Mouse (Mus musculus) c-Kit-negative CD71-positive TER-119-positive erythroid progenitor cells, embryonic 14.5 days (primary cell): Measurements from ENCODE around the gene Arhgef2.
A peak's percentile ranks its signal among the peaks of the same experiment; 100 is the strongest.
"Not testable (repeated sequence)": the region's sequence is repeated elsewhere in the genome, so short reads cannot be mapped to it uniquely, and the experiment has no call there.

Experiments
- DNase-seq: peaks from one replicate; pipeline ENCODE4 v3.0.0-alpha.2; 2013; ENCODE audit warnings: low read depth, low spot score

The Arhgef2 gene

DNA sequence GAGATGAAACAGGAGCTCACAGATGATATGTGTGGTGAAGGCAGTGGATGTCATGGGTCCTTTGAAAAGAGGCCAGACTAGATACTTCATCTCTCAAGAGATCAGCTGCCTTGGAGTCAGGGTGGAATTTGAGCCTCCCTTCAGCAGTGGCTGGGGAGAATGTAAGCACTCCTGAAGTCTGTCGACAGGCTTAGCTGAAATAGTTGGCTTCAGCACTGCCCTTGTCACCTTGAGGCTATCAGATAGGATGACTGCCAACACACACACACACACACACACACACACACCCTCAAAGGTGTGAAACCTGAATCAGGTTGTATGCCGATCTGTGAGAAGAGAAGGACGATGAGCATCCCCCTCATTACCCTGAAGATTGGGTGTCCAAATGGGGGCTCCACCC is 14.7 kb upstream of the Arhgef2 start:
- no peak for DNase-seq

DNA sequence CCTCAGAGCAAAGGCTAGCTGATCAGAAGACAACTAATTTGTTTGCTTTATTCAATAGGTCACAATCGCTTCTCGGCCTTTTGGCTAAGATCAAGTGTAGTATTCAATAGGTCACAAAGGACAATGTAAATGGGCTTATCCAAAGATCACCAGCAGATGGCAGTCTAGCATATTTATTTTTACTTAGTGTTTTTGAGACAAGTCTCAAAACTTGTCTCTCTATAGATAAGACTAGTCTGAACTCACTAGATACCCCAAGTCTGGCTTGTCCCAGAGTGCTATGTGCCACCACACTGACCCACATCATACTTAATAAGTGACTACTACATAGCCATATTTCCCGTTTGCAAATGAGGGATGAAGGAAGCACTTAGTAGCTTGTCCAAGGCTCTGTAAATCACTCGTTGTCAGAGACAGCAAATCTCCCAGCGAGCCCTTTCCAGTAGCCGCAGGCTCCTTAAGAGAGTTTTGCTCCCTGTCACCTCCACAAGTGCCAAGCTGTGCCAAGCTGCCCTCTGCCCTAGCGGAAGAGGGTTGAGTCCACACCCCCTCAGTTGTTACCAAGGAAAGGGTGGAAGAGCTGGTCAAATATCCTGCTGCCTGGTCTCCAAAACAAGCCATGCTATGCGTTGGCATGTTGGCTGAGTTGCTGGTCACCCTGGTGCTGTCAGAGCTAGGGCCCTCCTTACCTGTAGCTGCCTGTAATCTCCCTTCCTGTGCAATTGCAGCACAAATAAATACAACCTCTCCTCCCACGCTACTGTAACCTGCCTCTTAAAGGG is 13.6 kb upstream of the Arhgef2 start:
- DNase-seq, result peak; percentile 39

DNA sequence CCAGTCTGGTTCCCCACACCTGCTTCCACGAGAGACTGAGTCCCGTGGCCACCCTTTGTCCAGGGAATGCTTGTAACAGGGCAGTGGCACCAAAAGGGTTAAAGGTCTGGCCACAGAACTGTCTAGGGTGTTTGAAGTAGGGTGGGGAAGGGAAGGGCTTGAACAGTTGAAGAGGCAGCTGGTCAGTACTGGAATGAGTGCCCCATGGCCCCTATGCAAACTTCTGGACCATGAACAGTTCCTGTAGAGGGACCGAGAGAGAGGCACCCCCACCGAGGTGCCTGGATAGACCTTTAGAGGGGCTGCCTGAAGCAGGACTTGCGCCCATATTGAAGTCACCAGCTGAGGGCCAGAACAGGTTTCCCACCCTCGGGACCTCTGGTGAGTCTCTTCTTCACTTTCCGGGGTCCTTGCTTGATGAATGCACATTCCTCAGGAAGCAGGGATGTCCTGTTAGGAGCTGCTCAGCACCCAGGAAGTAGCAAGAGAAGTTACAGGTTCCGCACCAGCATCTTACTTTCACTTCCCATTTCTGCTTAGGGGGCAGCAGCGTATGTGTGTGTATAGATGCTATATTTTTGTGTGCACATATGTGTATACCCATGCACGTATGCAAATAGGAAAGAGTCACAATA is 12.7 kb upstream of the Arhgef2 start:
- no peak for DNase-seq

DNA sequence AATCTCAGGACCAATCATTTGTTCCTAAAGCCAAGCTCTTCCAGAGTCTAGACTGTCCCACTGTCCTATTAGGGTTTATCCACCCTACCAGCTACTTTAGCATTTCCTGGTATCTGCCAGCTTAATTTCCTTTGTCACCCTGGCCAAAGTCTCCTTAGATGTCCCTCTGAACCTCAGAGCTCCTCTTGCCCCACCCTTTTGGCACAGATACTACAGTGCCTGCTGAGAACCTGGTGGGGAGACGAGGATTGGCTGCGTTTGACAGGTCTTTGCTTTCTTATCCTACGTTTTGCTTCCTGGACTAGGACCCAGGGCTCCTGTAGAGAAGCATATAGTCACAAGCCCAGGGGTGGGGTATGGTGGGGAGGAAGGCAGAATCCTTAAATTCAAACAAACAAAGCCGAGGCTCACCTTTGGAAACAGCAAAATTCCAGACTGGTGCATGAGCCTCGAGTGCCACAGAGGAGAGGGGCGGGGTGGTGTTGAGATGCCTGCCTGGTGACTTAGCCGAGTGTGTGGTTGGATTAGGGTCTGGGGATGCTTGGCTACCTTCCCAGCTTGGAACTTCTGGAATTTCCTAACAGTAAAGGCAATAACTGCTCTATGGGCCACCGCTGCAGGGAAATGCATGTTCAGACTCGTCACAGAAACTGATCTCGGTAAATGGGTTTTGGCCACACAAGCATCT is 11.7 kb upstream of the Arhgef2 start:
- DNase-seq, result no peak

DNA sequence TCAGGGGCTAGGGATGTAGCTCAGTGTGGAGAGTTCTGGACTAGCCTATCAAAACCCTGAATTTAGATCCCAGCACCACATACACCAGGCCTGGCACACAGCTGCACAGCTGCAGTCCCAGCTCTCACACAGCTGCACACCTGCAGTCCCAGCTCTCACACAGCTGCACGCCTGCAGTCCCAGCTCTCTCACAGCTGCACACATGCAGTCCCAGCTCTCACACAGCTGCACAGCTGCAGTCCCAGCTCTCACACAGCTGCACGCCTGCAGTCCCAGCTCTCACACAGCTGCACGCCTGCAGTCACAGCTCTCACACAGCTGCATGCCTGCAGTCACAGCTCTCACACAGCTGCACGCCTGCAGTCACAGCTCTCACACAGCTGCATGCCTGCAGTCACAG is 9.2 kb upstream of the Arhgef2 start:
- DNase-seq, result not testable (repeated sequence)

DNA sequence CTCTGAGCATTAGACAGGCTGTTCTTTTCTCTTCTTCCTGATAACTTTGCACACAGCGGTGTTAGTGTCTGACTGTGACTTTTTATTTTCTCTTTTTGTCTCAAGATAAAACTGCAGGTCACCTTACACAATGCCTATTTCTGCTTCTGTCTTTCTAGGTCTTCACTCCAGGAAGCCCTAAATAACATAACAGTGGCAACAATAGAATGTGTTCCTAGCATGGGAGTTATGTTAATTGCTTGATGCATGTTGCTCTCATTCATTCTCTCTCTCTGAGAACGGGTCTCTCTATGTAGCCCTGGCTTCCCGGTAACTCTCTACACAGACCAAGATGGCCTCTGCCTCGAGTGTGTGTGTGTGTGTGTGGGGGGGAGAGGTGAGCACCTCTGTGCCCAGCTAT is 3.3 kb upstream of the Arhgef2 start:
- no peak for DNase-seq

DNA sequence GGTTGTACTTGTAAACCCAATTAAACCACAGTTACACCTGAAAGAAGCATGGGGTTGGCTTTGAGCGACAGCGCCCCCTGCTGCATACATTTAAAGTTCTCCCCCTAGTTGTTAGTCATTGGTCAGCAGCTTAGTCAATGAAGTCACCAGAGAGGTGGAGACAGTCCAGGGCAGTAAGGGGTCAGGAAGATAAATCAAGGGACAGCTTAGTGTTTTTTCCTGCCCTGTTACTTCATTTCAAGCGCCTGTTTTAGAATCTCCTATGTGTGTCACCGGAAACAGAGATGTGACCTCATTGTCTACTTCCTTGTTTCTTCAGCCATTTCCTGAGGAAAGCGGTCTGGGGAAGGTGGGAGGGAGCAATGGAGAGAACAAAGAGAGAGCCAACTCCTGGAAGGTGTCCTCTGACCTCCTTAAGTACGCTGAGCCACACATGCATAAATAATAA is 2.0 kb upstream of the Arhgef2 start:
- DNase-seq, result no peak

DNA sequence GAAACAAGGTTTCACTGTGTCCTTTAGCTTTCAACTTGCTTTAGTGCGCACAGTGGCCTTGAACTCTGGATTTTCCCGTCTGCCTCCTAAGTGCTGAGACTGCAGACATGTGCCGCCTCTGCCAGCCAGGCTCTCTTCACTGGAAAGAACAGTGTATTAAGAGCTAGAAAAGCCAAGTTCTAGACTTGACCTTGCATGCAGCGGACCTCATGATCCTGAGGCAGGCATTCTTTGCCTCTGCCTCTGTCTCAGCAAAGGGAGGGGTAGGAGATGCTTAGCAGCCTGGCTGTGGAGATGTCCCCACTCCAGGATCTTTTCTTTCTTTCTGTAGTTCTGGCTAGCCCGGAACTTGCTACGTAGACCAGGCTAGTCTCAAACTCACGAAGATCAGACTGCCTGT is 903 bp upstream of the Arhgef2 start:
- DNase-seq, result no peak

DNA sequence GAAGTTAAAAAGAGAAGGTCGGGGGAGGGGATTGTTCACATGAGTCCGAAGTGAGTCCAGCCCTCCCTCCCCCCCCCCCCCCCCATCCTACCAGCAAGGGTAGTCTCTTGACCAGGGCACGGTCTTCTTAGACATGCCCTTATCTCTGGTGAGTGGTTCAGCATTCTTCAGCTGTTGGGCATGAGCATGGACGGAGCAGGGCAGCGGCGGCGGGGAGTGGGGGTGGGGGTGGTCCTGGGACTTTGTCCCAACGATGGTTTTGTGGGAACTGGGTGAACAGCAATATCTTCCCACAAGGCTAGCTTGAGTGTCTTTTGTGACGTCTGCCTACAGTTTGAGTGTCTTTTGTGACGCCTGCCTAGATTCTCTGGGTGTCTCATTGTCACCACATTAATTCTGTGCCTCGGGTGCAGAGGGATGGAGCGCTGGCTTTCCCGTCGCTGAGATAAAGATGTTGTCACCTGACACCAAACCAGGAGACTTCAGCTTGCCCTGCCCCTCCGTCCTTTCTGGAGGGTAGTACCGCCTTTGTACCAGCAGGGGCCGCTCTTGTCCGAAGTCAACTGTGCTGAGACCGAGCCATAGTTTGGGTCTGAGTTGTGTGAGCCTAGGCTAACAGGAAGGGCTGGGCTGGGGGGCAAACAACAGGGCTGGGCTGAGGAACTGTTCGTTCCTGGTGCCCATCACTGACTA is 1.4 kb downstream of the Arhgef2 start:
- DNase-seq, result peak; percentile 56

DNA sequence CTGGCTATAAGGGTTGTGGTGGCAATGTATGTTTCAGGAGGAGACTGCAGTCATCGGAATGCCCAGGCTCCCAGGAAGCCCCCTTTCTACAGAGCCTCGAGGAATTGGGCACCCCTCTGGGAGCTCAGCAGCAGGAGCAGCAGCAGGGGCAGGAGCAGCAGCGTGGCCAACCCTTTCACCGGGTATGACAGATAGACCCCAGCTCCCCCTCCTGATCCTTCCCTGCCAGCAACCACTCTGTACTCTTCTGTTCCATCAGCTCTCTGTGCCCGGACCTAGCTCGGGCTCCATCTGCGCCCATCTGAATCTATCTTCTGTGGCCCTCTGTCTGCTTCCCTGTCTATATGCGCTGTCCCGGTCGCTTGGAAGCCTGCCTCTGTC is 2.0 kb downstream of the Arhgef2 start:
- DNase-seq, result no peak

DNA sequence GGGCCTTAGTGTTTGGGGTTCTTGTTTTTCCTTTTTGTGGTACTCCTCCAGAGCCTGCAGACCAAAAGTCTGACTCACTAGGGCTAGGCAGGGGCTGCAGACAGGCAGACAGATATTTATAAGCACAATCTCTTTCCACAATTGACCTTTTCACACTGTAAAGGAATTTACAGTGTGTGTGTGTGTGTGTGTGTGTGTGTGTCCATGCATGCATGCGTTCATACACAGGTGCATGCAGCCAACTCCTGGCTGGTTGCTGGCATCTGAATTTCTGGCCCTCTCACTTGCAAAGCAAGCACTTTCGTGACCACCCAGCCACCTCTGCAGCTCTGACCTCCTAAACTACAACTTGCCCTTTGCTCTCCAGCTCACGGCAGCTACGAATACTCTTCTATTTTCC is 3.3 kb downstream of the Arhgef2 start:
- DNase-seq, result no peak

DNA sequence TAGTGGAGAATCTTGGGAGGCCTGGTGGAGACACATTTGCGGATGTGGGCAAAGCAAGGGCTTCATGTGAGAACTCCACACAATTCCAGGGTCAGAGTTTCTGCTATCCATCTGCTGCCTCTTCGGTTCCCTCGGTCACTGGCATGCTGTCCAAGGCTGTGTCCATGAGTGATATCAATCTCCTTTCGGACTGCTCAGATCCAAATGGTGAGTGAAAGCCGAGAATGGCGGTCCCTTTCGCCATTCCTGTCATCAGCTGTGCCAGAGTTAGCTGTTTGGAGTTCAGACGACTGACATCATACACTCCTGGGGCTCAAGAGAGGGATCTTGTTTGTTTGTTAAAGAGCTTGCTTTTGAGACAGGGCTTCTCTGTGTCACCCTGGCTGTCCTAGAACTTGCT is 8.7 kb downstream of the Arhgef2 start:
- DNase-seq, result no peak

DNA sequence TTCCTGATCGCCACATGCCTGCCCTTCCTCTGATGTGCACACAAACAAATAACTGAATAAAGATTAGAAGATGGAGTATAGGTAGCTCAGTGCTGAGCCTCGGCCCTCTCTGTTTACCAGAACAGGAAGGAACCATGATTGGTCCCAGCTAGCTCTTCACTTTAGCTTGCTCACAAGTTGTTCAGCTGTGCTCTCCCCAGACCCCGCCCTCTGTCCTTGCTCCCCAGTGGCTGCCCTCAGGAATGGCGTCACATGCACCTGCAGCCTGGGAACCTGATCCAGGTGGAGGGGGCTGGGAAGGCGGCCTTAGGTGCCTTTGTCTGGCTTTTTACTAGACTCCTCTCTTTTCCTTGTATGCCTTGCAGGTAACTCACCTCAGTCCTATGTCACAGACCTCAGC is 9.4 kb downstream of the Arhgef2 start:
- no peak for DNase-seq

DNA sequence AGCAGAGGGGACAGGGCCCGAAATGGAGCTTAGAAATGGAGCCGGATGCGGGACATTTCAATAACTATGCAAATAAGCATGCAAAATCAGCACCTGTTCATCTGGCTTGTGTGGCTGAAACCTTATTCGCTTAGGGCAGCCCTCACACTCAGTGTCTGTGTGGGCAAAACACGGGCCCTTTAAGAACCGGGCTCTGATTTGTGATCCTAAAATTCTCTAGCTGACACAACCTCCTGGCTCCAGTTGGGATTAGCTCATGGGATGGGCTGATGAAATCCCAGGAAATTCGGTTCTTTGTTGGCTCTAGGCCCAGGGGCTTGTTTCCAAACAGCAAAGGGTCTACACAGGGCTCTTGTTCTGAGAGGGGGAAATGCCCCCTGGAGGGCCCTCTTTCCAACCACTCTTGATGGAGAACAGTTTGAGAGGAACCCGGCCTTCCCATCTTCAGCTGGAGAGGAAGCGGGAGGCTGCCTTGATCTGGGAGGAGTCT is 10.2 kb downstream of the Arhgef2 start:
- DNase-seq, result no peak

DNA sequence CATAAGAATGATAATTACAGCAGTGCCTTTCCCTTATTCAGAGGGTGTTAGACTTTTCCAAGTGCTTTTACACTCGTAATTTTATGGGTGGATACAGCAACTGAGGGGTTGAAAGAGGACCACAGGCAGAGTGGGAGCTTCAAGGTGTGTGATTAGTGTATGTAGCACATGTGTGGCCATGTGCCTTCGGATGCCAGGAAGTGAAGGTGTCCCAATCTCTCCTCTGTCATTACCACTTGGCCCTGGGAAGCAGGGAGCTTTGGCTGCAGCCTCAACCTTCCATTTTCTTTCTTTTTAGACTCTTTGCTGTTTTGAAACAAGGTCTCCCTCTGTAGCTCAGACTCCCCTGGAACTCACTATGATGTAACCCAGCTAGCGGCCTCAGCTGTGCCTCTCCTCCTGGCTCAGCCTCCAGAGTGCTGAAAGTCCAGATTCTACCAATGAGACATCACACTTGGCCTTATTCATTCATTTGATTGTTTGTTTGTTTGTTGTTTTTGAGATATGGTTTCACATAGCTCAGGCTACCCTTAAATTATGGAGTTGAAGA is 11.3 kb downstream of the Arhgef2 start:
- no peak for DNase-seq

DNA sequence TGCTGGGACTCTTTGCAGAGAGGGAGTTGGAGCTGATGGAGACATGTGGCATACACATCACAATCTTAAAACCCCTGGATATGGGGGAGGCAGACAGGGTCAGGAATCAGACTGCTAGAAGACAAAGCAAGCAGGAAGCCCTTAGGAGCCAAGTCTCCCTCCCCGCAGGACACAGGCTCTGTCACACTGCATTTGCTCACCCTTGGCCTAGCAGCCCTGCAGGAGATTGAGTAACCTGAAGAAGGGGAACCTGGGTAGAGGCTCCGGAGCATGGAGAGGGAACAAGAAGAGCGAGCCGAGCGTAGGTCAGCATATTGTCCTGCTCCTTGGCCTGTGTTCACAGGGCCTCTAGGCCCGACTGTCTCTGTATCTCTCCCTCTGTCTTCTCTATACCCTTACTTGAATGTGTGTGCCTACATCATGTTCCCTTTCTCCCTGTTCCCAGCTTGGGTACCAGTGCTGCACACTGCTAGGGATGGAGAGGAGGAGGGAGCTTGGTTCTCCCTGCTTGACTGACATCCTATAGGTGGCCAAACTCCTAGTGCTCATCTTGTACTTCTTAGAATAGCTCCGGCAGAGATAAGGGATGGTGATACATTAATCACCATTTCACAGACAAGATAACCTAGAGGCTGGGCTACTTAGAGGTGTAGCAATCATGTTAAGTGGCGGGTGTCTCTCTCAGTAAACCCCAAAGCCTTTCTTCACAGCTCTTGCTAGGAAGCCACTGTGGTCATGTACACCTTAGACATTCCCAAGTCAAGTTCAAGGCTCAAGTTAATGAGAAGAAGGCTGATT is 12.5 kb downstream of the Arhgef2 start:
- no peak for DNase-seq

DNA sequence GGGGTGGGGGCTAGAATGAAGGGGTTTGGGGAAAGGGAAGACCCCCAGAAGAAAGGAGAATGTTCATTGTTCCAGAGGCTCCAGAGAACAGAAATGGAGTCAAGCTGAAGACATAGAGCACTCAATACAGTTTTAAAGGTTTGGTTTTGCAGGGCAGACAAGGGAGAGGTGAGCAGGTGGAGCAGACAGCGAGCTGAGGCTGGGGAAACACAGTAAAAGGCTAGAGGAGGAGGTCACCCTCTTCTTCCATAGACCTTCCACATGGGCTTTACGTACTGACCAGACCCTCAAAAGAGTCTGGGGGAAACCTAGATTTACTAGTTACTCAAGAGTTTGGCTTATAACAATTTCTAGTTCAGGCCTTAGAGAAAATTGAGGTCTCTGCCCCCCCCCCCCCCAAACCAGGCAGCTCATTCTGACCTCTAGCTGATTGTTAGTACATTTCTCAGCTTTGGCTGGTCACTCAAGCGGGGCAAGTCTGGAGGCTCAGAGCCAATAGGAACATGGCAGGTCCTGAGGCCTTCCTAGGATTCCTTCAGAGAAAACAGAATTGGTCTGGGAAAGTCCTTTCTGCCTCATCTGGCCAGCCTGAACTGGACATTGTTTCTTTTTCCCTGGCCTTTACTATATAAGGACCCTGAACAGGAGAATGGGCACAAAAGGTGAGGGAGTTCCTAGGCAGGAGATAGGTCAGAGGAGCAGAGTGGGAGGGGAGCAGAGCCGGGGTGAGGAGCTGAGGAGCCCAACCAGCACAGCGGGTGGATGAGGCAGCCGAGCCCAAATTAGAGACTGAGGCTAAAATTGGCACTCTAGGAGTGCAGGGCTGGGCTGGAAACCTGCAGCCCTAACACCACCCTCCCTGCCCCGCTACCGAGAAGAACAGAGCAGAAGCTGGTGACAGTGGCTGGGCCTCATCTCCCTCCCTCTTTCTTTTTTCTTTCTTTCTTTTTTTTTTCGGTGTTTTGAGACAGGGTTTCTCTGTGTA is 13.6 kb downstream of the Arhgef2 start:
- no peak for DNase-seq

DNA sequence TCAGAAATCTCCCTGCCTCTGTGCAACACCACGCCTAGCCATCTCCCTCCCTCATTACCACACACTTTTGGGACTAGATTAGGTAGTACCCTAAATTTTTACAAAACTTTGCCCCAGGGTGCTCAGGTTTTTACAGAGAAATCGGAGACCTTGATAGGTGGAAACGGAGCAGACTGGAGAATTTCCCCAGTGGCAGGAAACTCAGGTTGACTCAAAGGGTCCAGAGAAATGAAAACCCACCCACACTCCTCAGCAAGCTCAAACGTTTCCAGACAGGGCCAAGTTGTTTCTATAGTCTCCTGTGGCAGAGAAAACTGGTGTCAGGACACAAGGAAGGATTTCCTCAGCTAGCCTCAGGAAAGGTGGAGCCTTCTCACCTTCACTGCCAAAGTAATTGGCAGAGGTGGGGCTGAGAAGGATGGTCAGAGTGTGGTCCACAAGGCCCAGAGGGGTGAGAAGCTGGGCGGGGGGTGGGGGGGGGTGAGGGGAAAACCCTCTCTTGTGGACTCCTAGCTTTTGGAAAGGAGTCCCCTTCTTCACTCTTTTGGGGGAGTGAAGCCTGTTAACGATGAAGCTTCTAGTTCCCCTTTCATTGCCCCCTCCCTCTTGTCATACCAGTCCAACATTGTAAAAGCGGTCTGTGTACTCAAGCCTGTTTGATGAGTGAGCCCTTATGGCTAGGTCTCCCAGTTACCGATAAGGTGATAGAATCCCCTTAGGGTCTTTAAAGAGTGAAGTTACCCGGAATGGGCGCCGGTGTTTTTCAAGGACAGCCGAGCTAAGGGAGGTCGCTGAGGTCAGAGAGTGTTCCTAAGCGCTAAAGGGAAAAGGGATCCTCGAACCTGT is 14.6 kb downstream of the Arhgef2 start:
- DNase-seq, result no peak
